Mouse (Mus musculus): Measurements from ENCODE around the gene Gm21964. TPM values are rescaled to one million over a fixed set of nuclear protein-coding genes. Genes with fewer than 3 reads are reported as not detected.
A peak's percentile ranks its signal among the peaks of the same experiment; 100 is the strongest.

Gm21964 gene
- total and polyA plus RNA-seq, 2 experiments from 2014 or later: not detected

DNA sequence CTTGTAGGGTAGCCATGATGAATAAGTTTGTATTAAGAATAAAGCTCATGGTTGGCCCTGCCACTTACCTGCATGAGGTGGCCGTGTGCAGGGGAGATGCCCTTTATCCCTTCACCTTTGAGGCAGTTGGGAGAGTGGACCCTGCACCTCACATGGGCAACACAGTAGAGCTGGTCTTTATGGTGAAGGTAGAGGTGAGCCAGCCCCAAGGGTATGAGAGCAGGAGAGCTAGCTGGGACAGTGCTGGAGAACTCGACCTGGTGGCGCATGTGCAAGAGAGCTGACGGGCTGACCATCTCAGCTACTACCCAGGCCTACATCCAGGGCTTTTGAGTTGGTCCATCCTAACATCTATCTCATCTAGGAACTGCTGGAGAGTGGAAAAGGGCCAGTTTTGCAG lies 35.3 kb upstream of the Gm21964 start:
- ATAC-seq (ENCODE audit: insufficient read depth, low read depth) (no peak), DNase-seq (ENCODE audit: low spot score) (no peak)
- H3K4me3 ChIP-seq (ENCODE audit: low read depth, low read length): no peak overlapping the region
- H3K4me2 ChIP-seq (ENCODE audit: low read depth, low read length): no peak overlapping the region
- no peak overlapping the region for H3K9ac ChIP-seq (replicated peaks; ENCODE audit: low read depth, low read length)
- peaks cover 2% of the 10 kb centered on the region; the same call in 1 of the 2 replicates for H3K9me3 ChIP-seq (replicated peaks; ENCODE audit: control insufficient read depth, low read length)
- H3K36me3 ChIP-seq (replicated peaks; ENCODE audit: control insufficient read depth, insufficient read depth, low read length): no peaks in the 10 kb centered on the region
- H3K27ac ChIP-seq (ENCODE audit: low read depth): no peak overlapping the region
- H3K4me1 ChIP-seq (ENCODE audit: control insufficient read depth, insufficient read depth): no peaks in the 10 kb centered on the region
- TF ChIP-seq EP300 (IDR thresholded peaks at IDR 0.05; ENCODE audit: low read depth) (no peak), CTCF (IDR thresholded peaks at IDR 0.05; ENCODE audit: low read depth) (no peak)
- H3K27me3 ChIP-seq (ENCODE audit: control insufficient read depth, insufficient read depth, low read length): no peaks in the 10 kb centered on the region
- WGBS: 81% methylated on average over 4 of the region's 4 CpGs

DNA sequence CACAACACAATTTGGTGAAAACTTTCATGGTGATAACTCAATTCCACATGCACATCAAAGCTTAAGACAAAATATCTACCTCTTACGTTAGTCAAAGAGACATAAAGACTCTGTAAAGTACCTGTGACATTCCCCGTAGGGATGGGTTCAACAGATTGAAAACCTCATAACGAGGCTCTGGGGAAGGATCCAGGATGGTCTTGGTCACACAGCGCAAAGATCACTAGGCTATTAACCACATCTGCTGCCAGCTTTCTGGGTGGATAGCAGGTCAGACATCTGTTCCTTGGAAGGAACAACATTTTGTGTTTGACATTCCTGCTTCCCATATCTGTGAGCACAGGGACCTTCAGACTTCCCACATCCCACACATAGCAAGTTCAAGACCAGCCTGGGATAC lies 31.3 kb upstream of the Gm21964 start:
- no peak for DNase-seq (ENCODE audit: low spot score)
- no peaks in the 10 kb centered on the region for H3K27me3 ChIP-seq (ENCODE audit: control insufficient read depth, insufficient read depth, low read length)
- H3K4me3 ChIP-seq (ENCODE audit: low read depth, low read length): no peak overlapping the region
- no peak overlapping the region for H3K27ac ChIP-seq (ENCODE audit: low read depth)
- TF ChIP-seq EP300 (IDR thresholded peaks at IDR 0.05; ENCODE audit: low read depth): no peak
- no peak for TF ChIP-seq CTCF (IDR thresholded peaks at IDR 0.05; ENCODE audit: low read depth)
- no peak overlapping the region for H3K4me2 ChIP-seq (ENCODE audit: low read depth, low read length)
- WGBS: 82% methylated on average over 4 of the region's 4 CpGs
- no peak for ATAC-seq (ENCODE audit: insufficient read depth, low read depth)
- H3K36me3 ChIP-seq (replicated peaks; ENCODE audit: control insufficient read depth, insufficient read depth, low read length): no peaks in the 10 kb centered on the region
- no peak overlapping the region for H3K9ac ChIP-seq (replicated peaks; ENCODE audit: low read depth, low read length)
- H3K4me1 ChIP-seq (ENCODE audit: control insufficient read depth, insufficient read depth): no peaks in the 10 kb centered on the region
- 0 out of 2 replicates have a peak, but pooled peaks cover 2% of the 10 kb centered on the region for H3K9me3 ChIP-seq (replicated peaks; ENCODE audit: control insufficient read depth, low read length)

DNA sequence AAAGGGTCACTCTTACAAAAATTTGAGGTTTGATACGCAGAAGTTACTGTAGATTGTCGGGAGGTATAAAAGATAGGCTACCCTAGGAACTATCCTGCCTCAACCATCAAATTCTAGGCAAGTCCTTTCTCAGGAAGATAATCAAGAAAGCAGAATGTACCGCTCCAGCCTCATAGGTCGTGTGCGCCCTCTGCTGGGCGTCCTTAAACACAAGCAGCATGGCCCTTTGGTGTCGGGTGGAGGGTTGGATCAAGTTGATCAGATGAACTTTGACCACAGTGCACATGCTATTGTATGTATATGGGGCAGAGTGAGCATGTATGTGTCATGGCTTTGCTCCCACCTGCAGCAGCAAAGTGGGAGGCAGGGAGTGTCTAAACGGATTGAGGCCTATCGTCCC lies 29.4 kb upstream of the Gm21964 start:
- peak; percentile 66 for DNase-seq (ENCODE audit: low spot score)
- 14% methylated on average over 9 of the region's 9 CpGs for WGBS

DNA sequence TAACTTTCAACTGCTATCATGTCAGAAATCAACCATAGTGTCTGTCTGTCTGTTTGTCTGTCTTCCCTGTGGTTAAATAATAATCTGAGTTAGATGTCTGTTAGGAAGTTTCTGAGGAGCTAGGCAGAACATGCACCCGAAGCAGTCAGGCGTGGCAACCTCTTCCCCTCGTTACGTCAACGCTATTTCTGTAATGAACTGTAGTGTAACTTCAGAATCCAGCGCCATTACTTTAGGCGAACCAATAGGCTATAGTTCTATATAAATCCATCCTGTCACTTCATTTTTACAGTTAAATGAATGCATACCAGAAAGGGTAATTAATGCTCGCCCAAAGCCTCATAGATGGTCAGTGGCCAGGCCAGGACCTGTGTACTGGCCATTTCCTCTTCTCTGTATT lies 26.5 kb upstream of the Gm21964 start:
- WGBS: 82% methylated on average over 8 of the region's 8 CpGs
- Histone ChIP-seq H3K27me3 (ENCODE audit: control insufficient read depth, insufficient read depth, low read length) (no peaks in the 10 kb centered on the region), H3K27ac (ENCODE audit: low read depth) (no peak overlapping the region), H3K4me1 (ENCODE audit: control insufficient read depth, insufficient read depth) (0 out of 2 replicates have a peak, but pooled peaks cover 4% of the 10 kb centered on the region), H3K36me3 (replicated peaks; ENCODE audit: control insufficient read depth, insufficient read depth, low read length) (no peaks in the 10 kb centered on the region), H3K9me3 (replicated peaks; ENCODE audit: control insufficient read depth, low read length) (no peaks in the 10 kb centered on the region), H3K9ac (replicated peaks; ENCODE audit: low read depth, low read length) (no peak overlapping the region), H3K4me3 (ENCODE audit: low read depth, low read length) (no peak overlapping the region), H3K4me2 (ENCODE audit: low read depth, low read length) (no peak overlapping the region)
- no peak for DNase-seq (ENCODE audit: low spot score)
- no peak for TF ChIP-seq CTCF (IDR thresholded peaks at IDR 0.05; ENCODE audit: low read depth)
- TF ChIP-seq EP300 (IDR thresholded peaks at IDR 0.05; ENCODE audit: low read depth): no peak
- ATAC-seq (ENCODE audit: insufficient read depth, low read depth): no peak

More for the DNA sequence above, 29.4 kb upstream of the Gm21964 start:
- Histone ChIP-seq H3K9me3 (replicated peaks; ENCODE audit: control insufficient read depth, low read length) (0 out of 2 replicates have a peak, but pooled peaks cover 2% of the 10 kb centered on the region), H3K27me3 (ENCODE audit: control insufficient read depth, insufficient read depth, low read length) (no peaks in the 10 kb centered on the region), H3K4me2 (ENCODE audit: low read depth, low read length) (no peak overlapping the region), H3K4me3 (ENCODE audit: low read depth, low read length) (no peak overlapping the region), H3K27ac (ENCODE audit: low read depth) (no peak overlapping the region), H3K36me3 (replicated peaks; ENCODE audit: control insufficient read depth, insufficient read depth, low read length) (no peaks in the 10 kb centered on the region), H3K4me1 (ENCODE audit: control insufficient read depth, insufficient read depth) (no peaks in the 10 kb centered on the region), H3K9ac (replicated peaks; ENCODE audit: low read depth, low read length) (no peak overlapping the region)
- no peak for TF ChIP-seq EP300 (IDR thresholded peaks at IDR 0.05; ENCODE audit: low read depth)
- peak; percentile 98 for TF ChIP-seq CTCF (IDR thresholded peaks at IDR 0.05; ENCODE audit: low read depth)
- ATAC-seq (ENCODE audit: insufficient read depth, low read depth): peak; percentile 44; the same call in 1 of the 2 replicates

DNA sequence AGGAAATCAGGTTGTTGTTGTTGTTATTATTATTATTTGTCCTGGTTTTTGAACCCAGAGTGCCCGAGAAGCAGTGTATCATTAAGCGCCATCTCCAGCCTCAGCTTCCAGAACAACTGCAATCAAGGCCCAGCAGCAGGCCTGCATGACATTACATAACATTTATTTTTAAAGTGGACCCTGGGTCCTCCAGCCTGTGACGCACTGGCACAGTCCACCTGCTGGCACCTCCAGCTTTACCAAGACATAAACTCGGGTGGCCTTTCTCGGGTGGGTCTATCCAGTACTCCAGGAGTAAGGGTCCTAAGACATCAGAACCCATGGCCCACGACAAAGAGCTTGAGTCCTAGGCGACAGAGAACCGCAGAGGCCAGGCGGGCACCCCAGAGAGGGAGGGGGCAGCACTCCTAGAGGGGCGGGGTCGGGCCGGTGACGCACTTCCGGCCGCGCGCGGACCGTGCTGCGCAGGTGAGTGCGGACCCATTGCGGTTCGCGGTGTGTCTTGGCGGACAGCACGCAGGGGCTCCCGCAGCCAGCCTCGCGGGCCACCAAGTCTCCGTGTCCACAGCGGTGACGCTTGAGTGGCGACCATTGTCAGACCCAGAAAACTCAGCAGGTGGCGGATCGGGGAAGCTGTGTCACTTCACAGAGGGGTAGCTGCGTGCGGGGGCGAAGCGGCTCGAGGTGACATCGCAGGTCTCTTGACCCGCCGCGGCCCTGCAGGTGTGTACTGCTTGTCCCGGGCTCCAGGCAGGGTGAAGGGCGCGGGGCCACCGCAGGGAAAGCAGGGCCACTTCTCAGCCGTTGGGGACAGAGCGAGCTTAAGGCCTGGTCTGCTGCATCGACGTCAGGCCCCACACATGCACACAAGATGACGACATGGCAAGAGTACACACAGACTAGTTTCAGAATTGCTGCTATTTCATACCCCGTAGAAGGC lies 21.5 kb upstream of the Gm21964 start, which contains the start of gene Zfp612:
Zfp612 (plus strand) TSS at position 465 of the 940 bp plus-strand sequence.
- Histone ChIP-seq H3K9ac (replicated peaks; ENCODE audit: low read depth, low read length) (peak within 1 kb of the TSS; percentile 32), H3K36me3 (replicated peaks; ENCODE audit: control insufficient read depth, insufficient read depth, low read length) (0 out of 2 replicates have a peak, but pooled peaks cover 11% of the 10 kb centered on the region), H3K9me3 (replicated peaks; ENCODE audit: control insufficient read depth, low read length) (no peaks in the 10 kb centered on the region), H3K27me3 (ENCODE audit: control insufficient read depth, insufficient read depth, low read length) (no peaks in the 10 kb centered on the region), H3K4me1 (ENCODE audit: control insufficient read depth, insufficient read depth) (peaks cover 9% of the 10 kb centered on the region; the same call in 1 of the 2 replicates), H3K27ac (ENCODE audit: low read depth) (no peak within 1 kb of the TSS), H3K4me2 (ENCODE audit: low read depth, low read length) (peak within 1 kb of the TSS; percentile 75), H3K4me3 (ENCODE audit: low read depth, low read length) (peak within 1 kb of the TSS; percentile 55)
- ATAC-seq (ENCODE audit: insufficient read depth, low read depth): peak; percentile 92
- DNase-seq (ENCODE audit: low spot score): peak; percentile 28
- WGBS: 7% methylated on average over 54 of the region's 54 CpGs
- TF ChIP-seq CTCF (IDR thresholded peaks at IDR 0.05; ENCODE audit: low read depth): no peak
- no peak for TF ChIP-seq EP300 (IDR thresholded peaks at IDR 0.05; ENCODE audit: low read depth)
